Mouse (Mus musculus): ENCODE results near the gene H60b. TPM values are rescaled to one million over a fixed set of nuclear protein-coding genes. Genes with fewer than 3 reads are reported as not detected.
A peak's percentile ranks its signal among the peaks of the same experiment; 100 is the strongest.
"Not testable (repeated sequence)": the region's sequence is repeated elsewhere in the genome, so short reads cannot be mapped to it uniquely, and the experiment has no call there.

The H60b gene
- 0.25 and 0.50 TPM in 2 replicates for polyA plus RNA-seq (2015; fragmentation: Nextera tagmentation; extraction: Ambion mirVana)

DNA sequence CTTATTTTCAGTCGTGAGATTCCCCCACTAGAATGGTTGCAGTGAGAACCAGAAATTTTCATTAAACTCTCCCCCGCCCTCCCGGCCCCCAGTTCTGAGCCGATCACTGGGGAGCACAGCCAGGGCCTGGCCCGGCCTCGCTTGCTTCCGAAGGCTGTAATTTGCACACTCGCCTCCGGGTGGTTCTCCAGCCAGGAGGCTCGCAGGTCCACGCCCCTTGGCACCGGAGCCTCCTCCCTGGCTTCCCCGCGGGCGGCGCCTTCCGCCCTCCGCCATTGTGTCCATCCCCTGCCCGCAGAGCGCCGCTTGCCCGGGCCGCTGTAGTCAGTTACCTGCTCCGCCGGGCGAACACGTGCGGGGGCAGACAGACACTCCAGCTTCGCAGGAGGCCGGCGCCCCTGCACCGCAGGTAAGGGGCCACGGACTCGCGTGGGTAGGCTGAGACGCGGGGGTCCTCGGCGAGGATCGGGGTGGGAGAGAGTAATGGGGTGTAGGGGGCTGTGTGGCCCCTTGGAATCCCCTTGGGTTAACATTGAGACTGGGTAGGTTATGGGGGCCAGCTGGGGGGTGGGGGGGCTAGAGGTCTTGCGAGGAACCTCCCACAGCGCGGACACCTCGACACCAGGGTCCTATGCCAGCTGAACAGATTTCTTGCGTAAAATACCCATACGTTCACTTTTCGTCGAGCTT is at the start of gene H60b, which contains the start of gene Raet1e:
Gene H60b, plus strand, starts transcription at position 277 of the 690 bp plus-strand sequence.
Gene Raet1e, plus strand, starts transcription at position 260 of the 690 bp plus-strand sequence.
- Histone ChIP-seq H3K9ac (peak within 1 kb of the TSS; percentile 67), H3K4me1 (peaks cover 11% of the 10 kb centered on the region), H3K27me3 (replicated peaks) (peaks cover 91% of the 10 kb centered on the region), H3K4me3 (peak within 1 kb of the TSS; percentile 58), H3K4me2 (peak within 1 kb of the TSS; percentile 76)
- peak; percentile 68 for ATAC-seq (ENCODE audit: extremely low read depth, insufficient number of reproducible peaks, low FRiP score, low TSS enrichment)
- not testable (repeated sequence) for H3K36me3 ChIP-seq; H3K27ac ChIP-seq (replicated peaks); H3K9me3 ChIP-seq
- WGBS, result under 1% methylated on average over 48 of the region's 48 CpGs

DNA sequence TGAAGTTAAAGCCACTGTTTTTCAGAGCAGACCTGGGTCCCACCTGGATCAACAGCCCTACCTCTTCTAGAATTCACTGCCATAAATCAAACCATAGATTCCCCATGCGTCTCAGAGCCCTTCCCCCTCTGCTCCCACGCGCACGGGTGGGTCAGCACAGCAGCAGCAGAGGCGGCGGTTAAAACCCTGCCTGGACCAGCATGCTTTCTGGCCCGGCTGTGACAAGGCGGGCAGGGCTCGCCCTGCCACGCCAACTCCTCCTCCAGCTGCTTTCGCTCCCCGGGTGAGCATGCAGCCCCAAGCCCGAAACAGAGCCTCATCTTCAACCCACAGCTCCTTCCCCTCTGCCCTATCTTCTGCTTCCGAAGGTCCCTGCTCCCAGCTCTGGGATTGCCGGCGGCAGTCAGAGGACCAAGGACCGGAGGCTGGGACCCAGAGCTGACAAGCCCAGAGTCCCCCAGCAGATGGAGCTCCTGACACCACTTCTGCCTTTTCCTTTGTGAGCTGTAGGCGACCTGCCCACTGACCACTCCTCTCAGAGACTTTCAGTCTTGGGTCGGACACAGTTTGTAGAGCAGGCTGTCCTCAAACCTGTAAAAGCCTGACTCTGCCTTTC is 17.6 kb upstream of the H60b start:
- under 1% methylated on average over 19 of the region's 19 CpGs for WGBS
- H3K9ac ChIP-seq, result peak overlapping the region; percentile 79
- H3K27ac ChIP-seq (replicated peaks), result no peak overlapping the region
- no peaks in the 10 kb centered on the region for H3K9me3 ChIP-seq
- no peak for ATAC-seq (ENCODE audit: extremely low read depth, insufficient number of reproducible peaks, low FRiP score, low TSS enrichment)
- 0 out of 2 replicates have a peak, but pooled peaks cover 2% of the 10 kb centered on the region for H3K36me3 ChIP-seq
- H3K4me1 ChIP-seq, result no peaks in the 10 kb centered on the region; the same call in 1 of the 2 replicates
- H3K4me3 ChIP-seq, result peak overlapping the region; percentile 56
- no peaks in the 10 kb centered on the region for H3K27me3 ChIP-seq (replicated peaks)
- peak overlapping the region; percentile 83 for H3K4me2 ChIP-seq

DNA sequence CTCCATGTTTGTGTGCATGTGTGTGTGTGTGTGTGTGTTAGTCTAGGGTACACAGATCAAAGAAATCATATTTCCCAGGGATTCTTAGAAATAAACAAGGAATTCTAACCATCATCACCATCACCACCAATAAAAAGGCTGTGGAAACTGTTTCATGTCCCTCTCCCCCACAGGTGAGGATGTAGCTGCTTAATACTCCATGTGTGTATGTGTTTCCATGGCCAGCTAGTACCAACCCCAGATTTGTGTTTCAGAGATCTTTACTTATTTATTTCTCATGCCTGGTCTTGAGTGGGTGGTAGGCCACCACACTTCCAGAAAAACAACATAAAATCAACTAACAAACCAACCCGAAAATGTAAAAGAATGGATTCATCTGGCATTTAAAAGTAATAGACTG is 16.2 kb upstream of the H60b start:
- 79% methylated on average over 1 of the region's 1 CpGs for WGBS
- ATAC-seq (ENCODE audit: extremely low read depth, insufficient number of reproducible peaks, low FRiP score, low TSS enrichment); H3K9ac ChIP-seq; H3K4me2 ChIP-seq; H3K27ac ChIP-seq (replicated peaks); H3K27me3 ChIP-seq (replicated peaks); H3K36me3 ChIP-seq; H3K4me1 ChIP-seq; H3K4me3 ChIP-seq; H3K9me3 ChIP-seq: not testable (repeated sequence)

DNA sequence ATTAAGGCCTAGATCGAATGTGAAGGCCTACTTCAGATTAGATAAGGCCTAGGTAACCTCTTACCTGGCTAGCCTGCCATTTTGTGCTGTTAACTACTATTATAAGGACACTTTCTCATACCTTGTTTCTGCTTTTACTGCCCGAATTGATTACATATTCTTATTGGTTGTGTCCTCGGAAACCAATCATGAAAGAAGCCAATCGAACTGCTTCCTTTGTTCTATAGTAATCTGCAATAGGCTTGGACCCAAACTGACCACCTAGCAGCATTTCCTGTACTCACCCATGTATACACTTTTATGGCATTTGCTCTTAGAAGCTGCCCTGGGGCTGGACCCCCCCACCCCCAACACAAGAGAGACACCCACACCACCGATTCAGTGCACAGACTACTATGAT is 15.5 kb upstream of the H60b start:
- H3K4me1 ChIP-seq, result no peaks in the 10 kb centered on the region; the same call in 1 of the 2 replicates
- no peak overlapping the region for H3K9ac ChIP-seq
- 63% methylated on average over 5 of the region's 5 CpGs for WGBS
- H3K4me3 ChIP-seq, result no peak overlapping the region
- H3K36me3 ChIP-seq, result peaks cover 6% of the 10 kb centered on the region
- no peak overlapping the region for H3K4me2 ChIP-seq
- no peak for ATAC-seq (ENCODE audit: extremely low read depth, insufficient number of reproducible peaks, low FRiP score, low TSS enrichment)
- no peak overlapping the region for H3K27ac ChIP-seq (replicated peaks)
- H3K9me3 ChIP-seq, result no peaks in the 10 kb centered on the region
- H3K27me3 ChIP-seq (replicated peaks), result no peaks in the 10 kb centered on the region

DNA sequence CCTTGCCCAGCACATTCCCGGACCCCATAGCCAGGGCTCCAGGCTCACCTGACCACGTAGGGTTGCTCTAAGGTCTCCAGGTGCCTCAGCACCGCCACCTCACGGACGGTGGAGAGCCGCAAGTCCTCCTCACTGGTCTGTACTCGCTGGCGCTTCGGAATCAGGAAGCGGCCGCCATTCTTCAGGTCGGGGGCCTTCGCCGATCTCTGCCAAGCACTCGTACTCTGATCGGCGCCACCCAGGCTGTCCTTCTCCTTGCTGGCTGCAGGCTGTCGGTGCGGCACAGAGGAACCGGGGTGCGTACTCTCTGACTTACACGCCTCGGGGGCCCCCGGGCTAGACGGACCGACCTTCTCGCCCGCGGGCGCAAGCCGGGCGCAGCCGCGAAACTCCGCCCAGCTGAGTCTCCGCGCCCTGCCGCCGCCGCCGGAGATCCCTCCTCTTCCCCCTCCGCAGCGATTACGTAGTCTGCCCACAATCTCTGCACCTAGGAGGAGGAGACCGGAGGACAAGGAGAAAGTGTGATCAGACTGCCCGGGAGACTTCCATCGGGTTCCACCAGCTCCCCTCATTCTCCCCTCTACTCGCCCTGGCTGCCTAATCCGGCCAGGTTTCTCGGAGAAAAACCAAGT is 9.8 kb upstream of the H60b start:
- peaks cover 23% of the 10 kb centered on the region for H3K4me1 ChIP-seq
- H3K27ac ChIP-seq (replicated peaks), result peak overlapping the region; percentile 59
- peaks cover 6% of the 10 kb centered on the region for H3K36me3 ChIP-seq
- no peaks in the 10 kb centered on the region for H3K9me3 ChIP-seq
- ATAC-seq (ENCODE audit: extremely low read depth, insufficient number of reproducible peaks, low FRiP score, low TSS enrichment), result peak; percentile 77; the same call in 1 of the 2 replicates
- H3K9ac ChIP-seq, result peak overlapping the region; percentile 88
- WGBS, result under 1% methylated on average over 48 of the region's 50 CpGs
- peaks cover 35% of the 10 kb centered on the region for H3K27me3 ChIP-seq (replicated peaks)
- H3K4me3 ChIP-seq, result peak overlapping the region; percentile 82
- peak overlapping the region; percentile 96 for H3K4me2 ChIP-seq

DNA sequence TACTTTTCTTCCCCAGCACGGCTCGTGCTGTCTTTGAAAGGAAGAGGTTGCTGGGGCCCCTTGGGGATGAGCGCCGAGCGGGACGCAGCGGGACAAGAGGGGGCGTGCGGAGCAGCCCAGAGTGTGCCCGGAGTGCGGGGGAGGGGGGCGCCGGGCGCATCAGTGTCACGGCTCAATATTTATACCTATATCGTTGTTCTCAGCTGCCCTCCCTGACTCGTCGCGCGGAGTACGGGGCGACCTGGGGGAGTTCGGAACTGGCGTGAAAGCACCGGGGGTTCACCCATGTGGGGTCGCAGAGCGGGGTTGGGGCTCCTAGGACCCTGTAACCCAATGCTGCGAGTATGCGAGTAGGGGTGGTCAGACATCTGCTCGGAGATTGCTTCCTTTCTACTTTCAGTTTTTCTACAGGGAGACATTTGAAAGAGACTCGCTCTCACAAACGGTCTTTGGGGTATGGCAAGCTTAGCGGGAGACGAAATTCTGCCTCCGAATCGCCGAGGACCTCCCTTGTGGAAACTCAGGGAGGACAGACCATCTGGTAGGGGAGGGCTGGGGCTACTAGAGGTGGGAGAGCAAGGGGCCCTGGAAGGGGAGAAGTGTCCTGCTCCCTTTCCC is 9.2 kb upstream of the H60b start, which contains the start of gene E030030I06Rik:
Gene E030030I06Rik, minus strand, starts transcription at position 198 of the 618 bp plus-strand sequence.
- Histone ChIP-seq H3K27me3 (replicated peaks) (peaks cover 41% of the 10 kb centered on the region), H3K4me1 (peaks cover 23% of the 10 kb centered on the region), H3K4me3 (peak within 1 kb of the TSS; percentile 82), H3K27ac (replicated peaks) (peak within 1 kb of the TSS; percentile 59), H3K9me3 (no peaks in the 10 kb centered on the region), H3K36me3 (peaks cover 6% of the 10 kb centered on the region), H3K9ac (peak within 1 kb of the TSS; percentile 88), H3K4me2 (peak within 1 kb of the TSS; percentile 96)
- 0% methylated on average over 37 of the region's 37 CpGs for WGBS
- ATAC-seq (ENCODE audit: extremely low read depth, insufficient number of reproducible peaks, low FRiP score, low TSS enrichment), result no peak

DNA sequence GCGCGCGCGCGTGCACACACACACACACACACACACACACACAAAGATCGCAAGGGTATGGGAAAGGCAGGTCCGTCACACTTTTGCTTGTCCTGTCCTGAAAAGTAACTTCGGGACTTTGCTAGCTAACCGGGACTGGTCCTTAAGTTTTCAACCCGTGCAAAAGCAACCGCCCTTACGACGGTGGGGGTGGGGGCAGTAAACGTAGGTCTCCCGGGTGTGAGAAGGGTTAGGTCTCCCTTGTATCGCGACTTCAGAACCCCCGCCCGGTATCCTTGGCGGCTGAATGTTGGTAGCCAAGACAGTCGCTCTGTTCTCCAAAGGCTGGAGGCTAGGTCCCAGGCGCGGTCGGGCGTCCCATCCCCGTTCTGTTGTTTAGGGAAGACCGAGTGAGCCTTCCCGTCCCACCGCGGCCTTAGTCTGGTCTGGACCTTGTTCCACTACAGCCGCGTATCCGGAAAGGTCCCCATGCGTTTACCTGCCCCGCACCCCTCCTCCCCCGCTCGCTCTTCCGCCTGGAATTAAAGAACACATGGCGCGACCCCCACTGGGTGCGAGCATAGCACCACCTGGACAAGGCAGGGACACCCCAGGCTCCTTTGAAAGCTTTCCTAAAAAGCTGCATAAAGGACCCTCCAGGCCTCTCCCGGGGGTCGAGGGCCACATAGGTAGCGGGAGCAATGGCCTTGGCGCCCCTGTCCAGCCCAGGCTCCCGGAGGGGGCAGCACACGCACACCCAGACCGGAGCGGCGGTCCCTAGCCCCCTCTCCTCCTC is 8.5 kb upstream of the H60b start:
- Histone ChIP-seq H3K9ac (peak overlapping the region; percentile 88), H3K4me3 (peak overlapping the region; percentile 82), H3K27ac (replicated peaks) (no peak overlapping the region), H3K27me3 (replicated peaks) (peaks cover 48% of the 10 kb centered on the region), H3K4me1 (peaks cover 23% of the 10 kb centered on the region), H3K9me3 (no peaks in the 10 kb centered on the region), H3K4me2 (peak overlapping the region; percentile 96), H3K36me3 (peaks cover 6% of the 10 kb centered on the region)
- 0 out of 2 replicates have a peak, but pooled peaks have one; percentile 7 for ATAC-seq (ENCODE audit: extremely low read depth, insufficient number of reproducible peaks, low FRiP score, low TSS enrichment)
- under 1% methylated on average over 50 of the region's 50 CpGs for WGBS

DNA sequence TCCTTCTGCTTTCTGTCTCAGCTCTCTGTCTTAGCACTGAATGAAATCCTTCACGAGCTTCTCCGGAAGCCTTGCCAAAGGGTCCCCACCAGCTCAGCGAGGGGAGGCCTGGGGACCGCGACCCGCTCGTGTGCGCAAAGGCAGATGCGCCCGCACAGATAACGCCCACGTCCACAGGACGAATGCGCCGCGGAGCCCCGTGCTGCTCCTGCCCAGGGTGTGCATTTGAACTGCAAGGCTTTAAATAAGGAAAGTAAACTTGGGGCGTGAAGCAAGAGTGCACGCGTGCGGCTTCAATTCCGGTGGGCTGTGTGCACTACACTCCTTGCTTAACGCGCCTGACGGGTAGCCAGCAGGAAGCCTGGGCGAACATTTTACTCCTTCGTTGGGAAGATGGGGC is 7.8 kb upstream of the H60b start:
- no peak for ATAC-seq (ENCODE audit: extremely low read depth, insufficient number of reproducible peaks, low FRiP score, low TSS enrichment)
- H3K27ac ChIP-seq (replicated peaks), result no peak overlapping the region
- peaks cover 55% of the 10 kb centered on the region for H3K27me3 ChIP-seq (replicated peaks)
- H3K4me3 ChIP-seq, result peak overlapping the region; percentile 82
- H3K9me3 ChIP-seq, result no peaks in the 10 kb centered on the region
- H3K36me3 ChIP-seq, result peaks cover 6% of the 10 kb centered on the region
- H3K4me1 ChIP-seq, result peaks cover 23% of the 10 kb centered on the region
- H3K9ac ChIP-seq, result peak overlapping the region; percentile 62; the same call in 1 of the 2 replicates
- peak overlapping the region; percentile 96 for H3K4me2 ChIP-seq
- under 1% methylated on average over 27 of the region's 27 CpGs for WGBS

DNA sequence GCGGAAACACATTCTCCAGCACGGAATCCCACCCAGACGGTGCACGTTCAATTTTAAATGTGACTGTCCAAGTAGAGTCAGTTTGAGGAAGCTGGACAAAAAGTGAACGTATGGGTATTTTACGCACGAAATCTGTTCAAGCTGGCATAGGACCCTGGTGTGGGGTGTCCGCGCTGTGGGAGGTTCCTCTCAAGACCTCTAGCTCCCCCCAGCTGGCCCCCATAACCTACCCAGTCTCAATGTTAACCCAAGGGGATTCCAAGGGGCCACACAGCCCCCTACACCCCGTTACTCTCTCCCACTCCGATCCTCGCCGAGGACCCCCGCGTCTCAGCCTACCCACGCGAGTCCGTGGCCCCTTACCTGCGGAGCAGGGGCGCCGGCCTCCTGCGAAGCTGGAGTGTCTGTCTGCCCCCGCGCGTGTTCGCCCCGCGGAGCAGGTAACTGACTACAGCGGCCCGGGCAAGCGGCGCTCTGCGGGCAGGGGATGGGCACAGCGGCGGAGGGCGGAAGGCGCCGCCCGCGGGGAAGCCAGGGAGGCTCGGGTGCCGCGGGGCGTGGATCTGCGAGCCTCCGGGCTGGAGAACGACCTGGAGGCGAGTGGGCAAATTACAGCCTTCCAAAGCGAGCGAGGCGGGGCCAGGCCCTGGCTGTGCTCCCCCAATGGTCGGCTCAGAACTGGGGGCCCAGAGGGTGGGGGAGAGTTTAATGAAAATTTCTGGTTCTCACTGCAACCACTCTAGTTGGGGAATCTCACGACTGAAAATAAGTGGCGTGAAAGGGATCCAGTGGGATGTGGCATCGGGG is 7.1 kb upstream of the H60b start:
- not testable (repeated sequence) for H3K27ac ChIP-seq (replicated peaks); ATAC-seq (ENCODE audit: extremely low read depth, insufficient number of reproducible peaks, low FRiP score, low TSS enrichment); H3K9ac ChIP-seq; H3K36me3 ChIP-seq; H3K9me3 ChIP-seq
- H3K27me3 ChIP-seq (replicated peaks), result peaks cover 62% of the 10 kb centered on the region
- H3K4me2 ChIP-seq, result peak overlapping the region; percentile 96
- peak overlapping the region; percentile 82 for H3K4me3 ChIP-seq
- H3K4me1 ChIP-seq, result peaks cover 23% of the 10 kb centered on the region
- WGBS, result 1% methylated on average over 55 of the region's 55 CpGs
